Mouse (Mus musculus) liver, postnatal 0 days (tissue): Measurements from ENCODE around the gene Prg2. TPM values are rescaled to one million over a fixed set of nuclear protein-coding genes. Genes with fewer than 3 reads are reported as not detected.
A peak's percentile ranks its signal among the peaks of the same experiment; 100 is the strongest.

ENCODE experiments used
- ATAC-seq: fragments of 200-750 bp; cut with Nextera tagmentation; 2 replicates; pipeline ENCODE4 v1.8.0; 2017; ENCODE audit warnings: mild to moderate bottlenecking, moderate library complexity
- DNase-seq: peaks from one replicate; pipeline ENCODE4 v3.0.0-alpha.2; 2016
- H3K27ac ChIP-seq: fragments of 300-500 bp; sonication (generic); 2 replicates; pipeline ENCODE4 v1.5.1; 2014; ENCODE audit warnings: antibody characterized with exemption, moderate library complexity, mild to moderate bottlenecking, low read depth
- H3K27me3 ChIP-seq: fragments of 300-500 bp; sonication (generic); 2 replicates; pipeline ENCODE4 v1.6.1; 2014; ENCODE audit warnings: low read length, control low read depth, mixed read lengths; ENCODE audit not compliant: insufficient read depth
- H3K36me3 ChIP-seq: fragments of 300-500 bp; sonication (generic); replicated peaks from 2 replicates; pipeline ENCODE4 v1.6.1; 2014; ENCODE audit warnings: mild to moderate bottlenecking, control low read depth, low read length, moderate library complexity, mixed read lengths; ENCODE audit not compliant: insufficient read depth
- H3K4me1 ChIP-seq: fragments of 300-500 bp; sonication (generic); 2 replicates; pipeline ENCODE4 v1.6.1; 2014; ENCODE audit warnings: antibody characterized with exemption, mild to moderate bottlenecking, control low read depth; ENCODE audit not compliant: insufficient read depth
- H3K4me2 ChIP-seq: fragments of 300-500 bp; sonication (generic); 2 replicates; pipeline ENCODE4 v1.6.1; 2014; ENCODE audit warnings: low read depth, mild to moderate bottlenecking, low read length, moderate library complexity, mixed read lengths
- H3K4me3 ChIP-seq: fragments of 300-500 bp; sonication (generic); 2 replicates; pipeline ENCODE4 v1.5.1; 2014; ENCODE audit warnings: low read depth, low read length
- H3K9ac ChIP-seq: fragments of 300-500 bp; sonication (generic); replicated peaks from 2 replicates; pipeline ENCODE4 v1.6.1; 2014; ENCODE audit warnings: mild to moderate bottlenecking, moderate library complexity
- H3K9me3 ChIP-seq: fragments of 300-500 bp; sonication (generic); 2 replicates; pipeline ENCODE4 v1.6.1; 2016; ENCODE audit warnings: mild to moderate bottlenecking, control low read depth, low read length, mixed read lengths
- CTCF ChIP-seq: sonication (generic); IDR thresholded peaks from 2 replicates; pipeline ENCODE4 v1.5.1; 2016; ENCODE audit warnings: antibody characterized with exemption, low read depth
- EP300 ChIP-seq: IDR thresholded peaks from 2 replicates; pipeline ENCODE4 v1.6.1; 2016; ENCODE audit warnings: antibody characterized with exemption, low read depth, mild to moderate bottlenecking
- WGBS: fragments of 180-500 bp; shearing (Covaris S2); extraction: QIAGEN DNeasy Blood & Tissue Kit; methylation state at CpG from one replicate; pipeline ENCODE4 v1.1.7; 2014; ENCODE audit not compliant: insufficient replicate concordance; 5-methylcytosine and 5-hydroxymethylcytosine counted together
- polyA plus RNA-seq: library from polyadenylated mRNA; unstranded; fragments of >200 nt; fragmentation: Nextera tagmentation; extraction: Ambion mirVana; gene quantifications from 2 replicates; pipeline ENCODE4 v1.2.1, GENCODE M21; 2015

Prg2 gene
- polyA plus RNA-seq, 1 experiment from 2014 or later = 26.1 TPM

- ATAC-seq = peak; percentile 91
- peak; percentile 98 for TF ChIP-seq EP300
- no peak for TF ChIP-seq CTCF
- Histone ChIP-seq H3K9me3 (no peaks in the 10 kb centered on the region), H3K4me1 (peaks cover 32% of the 10 kb centered on the region), H3K36me3 (peaks cover 36% of the 10 kb centered on the region), H3K27ac (peak overlapping the region; percentile 100), H3K4me2 (peak overlapping the region; percentile 70), H3K4me3 (peak overlapping the region; percentile 71), H3K9ac (peak overlapping the region; percentile 78), H3K27me3 (no peaks in the 10 kb centered on the region)
- DNase-seq = peak; percentile 71
- WGBS = 23% methylated on average over 5 of the region's 5 CpGs
Observed at GRCm38 (mm10) chr2:84938249-84938946, 41.9 kb upstream of the Prg2 start.

- ATAC-seq (no peak), DNase-seq (no peak)
- 54% methylated on average over 3 of the region's 3 CpGs for WGBS
- peak overlapping the region; percentile 100 for H3K27ac ChIP-seq
- H3K9me3 ChIP-seq = no peaks in the 10 kb centered on the region
- H3K9ac ChIP-seq = peak overlapping the region; percentile 78
- no peaks in the 10 kb centered on the region for H3K27me3 ChIP-seq
- peaks cover 43% of the 10 kb centered on the region for H3K36me3 ChIP-seq
- peak overlapping the region; percentile 71 for H3K4me3 ChIP-seq
- TF ChIP-seq CTCF = 0 out of 2 replicates have a peak, but pooled peaks have one; percentile 23
- 0 out of 2 replicates have a peak, but pooled peaks have one; percentile 12 for TF ChIP-seq EP300
- H3K4me2 ChIP-seq = peak overlapping the region; percentile 70
- H3K4me1 ChIP-seq = peaks cover 30% of the 10 kb centered on the region
Observed at GRCm38 (mm10) chr2:84939306-84939705, 41.0 kb upstream of the Prg2 start.

DNA sequence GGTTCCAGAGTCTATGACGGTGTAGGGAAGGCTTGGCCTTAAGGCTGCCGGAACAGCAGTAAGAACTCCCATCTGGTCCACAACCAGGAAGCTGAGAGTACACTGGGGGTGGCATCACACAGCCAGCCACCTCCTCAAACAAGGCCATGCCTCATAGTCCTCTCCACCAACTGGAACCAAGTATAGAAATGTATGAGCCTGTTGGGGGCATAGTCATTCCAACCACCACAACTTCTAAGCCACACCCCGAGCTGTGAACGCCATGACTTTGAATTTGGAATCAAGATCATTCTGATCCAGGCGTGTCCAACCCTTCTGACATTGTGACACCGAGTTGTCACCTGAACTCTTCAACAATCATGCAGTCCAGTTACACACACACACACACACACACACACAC lies 40.5 kb upstream of the Prg2 start:
- Histone ChIP-seq H3K36me3 (peaks cover 47% of the 10 kb centered on the region), H3K9ac (peak overlapping the region; percentile 78; the same call in 1 of the 2 replicates), H3K4me3 (peak overlapping the region; percentile 71), H3K4me1 (peaks cover 26% of the 10 kb centered on the region), H3K27ac (peak overlapping the region; percentile 100), H3K9me3 (no peaks in the 10 kb centered on the region), H3K4me2 (peak overlapping the region; percentile 70), H3K27me3 (no peaks in the 10 kb centered on the region)
- TF ChIP-seq CTCF (no peak), EP300 (0 out of 2 replicates have a peak, but pooled peaks have one; percentile 11)
- 69% methylated on average over 6 of the region's 6 CpGs for WGBS
- DNase-seq = peak; percentile 37
- ATAC-seq = 0 out of 2 replicates have a peak, but pooled peaks have one; percentile 1

DNA sequence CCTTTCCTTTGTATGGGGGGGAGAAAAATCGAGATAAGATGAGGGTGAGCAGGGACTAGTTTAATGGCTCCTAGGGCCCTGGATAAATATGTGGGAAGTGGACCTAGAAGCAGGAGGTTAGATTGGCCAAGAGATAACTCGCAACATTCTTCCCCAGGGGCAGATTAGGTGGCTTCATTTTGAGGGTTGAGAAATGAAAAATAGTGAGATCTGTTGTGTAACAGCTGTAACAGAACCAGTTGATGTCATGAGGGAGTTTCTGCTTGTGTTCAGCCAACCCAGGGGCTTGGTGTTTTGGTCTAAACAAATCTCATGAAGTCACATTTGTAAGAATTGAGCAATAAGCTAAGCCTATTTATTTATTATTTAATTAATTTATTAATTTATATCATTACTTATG lies 38.9 kb upstream of the Prg2 start:
- ATAC-seq (no peak), DNase-seq (no peak)
- TF ChIP-seq CTCF = no peak
- no peak for TF ChIP-seq EP300
- Histone ChIP-seq H3K4me2 (0 out of 2 replicates have a peak overlapping the region, but pooled peaks have one; percentile 70), H3K4me1 (peaks cover 25% of the 10 kb centered on the region), H3K36me3 (peaks cover 63% of the 10 kb centered on the region), H3K27me3 (no peaks in the 10 kb centered on the region), H3K9ac (no peak overlapping the region), H3K27ac (no peak overlapping the region), H3K9me3 (no peaks in the 10 kb centered on the region), H3K4me3 (no peak overlapping the region)
- WGBS = 54% methylated on average over 2 of the region's 2 CpGs

DNA sequence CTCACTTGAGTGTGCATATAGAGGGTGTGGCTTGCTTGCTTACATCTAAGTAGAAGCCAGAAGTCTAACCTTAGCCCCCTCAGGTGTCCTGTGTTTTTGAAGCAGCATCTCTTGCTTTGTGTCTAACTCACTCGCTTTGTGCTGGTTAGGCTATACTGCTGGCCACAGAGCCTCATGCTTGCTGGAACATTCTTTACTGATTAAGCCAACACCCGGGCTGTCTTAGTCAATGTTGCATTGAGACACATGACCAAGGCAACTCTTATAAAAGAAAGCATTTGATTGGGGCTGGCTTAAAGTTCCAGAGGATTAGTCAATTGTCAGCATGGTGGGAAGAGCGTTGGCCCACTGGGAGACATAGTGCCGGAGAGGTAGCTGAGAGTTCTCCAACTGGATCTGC lies 38.5 kb upstream of the Prg2 start:
- no peak for TF ChIP-seq EP300
- Histone ChIP-seq H3K4me1 (peaks cover 25% of the 10 kb centered on the region), H3K9me3 (no peaks in the 10 kb centered on the region), H3K4me2 (no peak overlapping the region), H3K27me3 (no peaks in the 10 kb centered on the region), H3K27ac (0 out of 2 replicates have a peak overlapping the region, but pooled peaks have one; percentile 1), H3K9ac (no peak overlapping the region), H3K36me3 (peaks cover 67% of the 10 kb centered on the region), H3K4me3 (no peak overlapping the region)
- WGBS = 95% methylated on average over 4 of the region's 4 CpGs
- DNase-seq (no peak), ATAC-seq (no peak)

- H3K27ac ChIP-seq = no peak overlapping the region
- H3K4me3 ChIP-seq = no peak overlapping the region
- no peaks in the 10 kb centered on the region for H3K4me1 ChIP-seq
- no peaks in the 10 kb centered on the region for H3K9me3 ChIP-seq
- no peak overlapping the region for H3K9ac ChIP-seq
- H3K27me3 ChIP-seq = no peaks in the 10 kb centered on the region
- DNase-seq (no peak), ATAC-seq (no peak)
- H3K4me2 ChIP-seq = no peak overlapping the region
- H3K36me3 ChIP-seq = peaks cover 95% of the 10 kb centered on the region
- TF ChIP-seq CTCF (peak; percentile 29; the same call in 1 of the 2 replicates), EP300 (peak; percentile 52; the same call in 1 of the 2 replicates)
- WGBS = 75% methylated on average over 3 of the region's 3 CpGs
Observed at GRCm38 (mm10) chr2:84947154-84947771, 33.0 kb upstream of the Prg2 start.
